Mouse (Mus musculus): ENCODE results near the gene Gm21761.
"Not testable (repeated sequence)": the region's sequence is repeated elsewhere in the genome, so short reads cannot be mapped to it uniquely, and the experiment has no call there.

DNA sequence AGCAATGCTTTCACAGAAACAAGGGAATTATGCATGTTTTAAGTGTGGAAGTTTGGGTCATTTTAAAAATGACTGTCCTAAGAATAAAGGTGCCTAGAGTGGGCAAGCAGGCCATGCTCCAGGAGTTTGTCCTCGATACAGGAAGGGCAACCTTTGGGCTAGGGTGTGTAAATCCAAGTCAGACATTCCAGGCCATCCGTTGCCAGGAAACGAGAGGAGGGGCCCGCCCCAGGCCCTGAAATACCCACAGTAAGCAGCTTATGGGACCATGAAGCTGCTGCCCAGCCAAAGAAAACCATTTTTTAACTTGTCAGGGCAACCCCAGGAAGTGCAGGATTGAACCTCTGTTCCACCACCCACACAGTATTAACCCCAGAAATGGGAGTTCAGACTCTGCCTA, 42.2 kb downstream of the Gm21761 start:
- TF ChIP-seq CTCF, POLR2A (IDR thresholded peaks at IDR 0.05; ENCODE audit: insufficient read depth, low read depth, low read length): not testable (repeated sequence)
